Mouse (Mus musculus) heart, embryonic 12.5 days (tissue): ENCODE measurements around the gene Msantd4. TPM values are rescaled to one million over a fixed set of nuclear protein-coding genes. Genes with fewer than 3 reads are reported as not detected.
"Not testable (repeated sequence)": the region's sequence is repeated elsewhere in the genome, so short reads cannot be mapped to it uniquely, and the experiment has no call there.

Source experiments
- ATAC-seq: fragments of 200-750 bp; cut with Nextera tagmentation; 2 replicates; pipeline ENCODE4 v1.8.0; 2017; ENCODE audit warnings: moderate TSS enrichment, moderate library complexity; ENCODE audit not compliant: insufficient number of reproducible peaks, low FRiP score
- H3K27ac ChIP-seq: fragments of 300-500 bp; sonication (generic); 2 replicates; pipeline ENCODE4 v1.5.1; 2016; ENCODE audit warnings: mild to moderate bottlenecking, moderate library complexity; ENCODE audit not compliant: poor library complexity, severe bottlenecking
- H3K27me3 ChIP-seq: fragments of 300-500 bp; sonication (generic); replicated peaks from 2 replicates; pipeline ENCODE4 v1.6.1; 2016; ENCODE audit warnings: mild to moderate bottlenecking, moderate library complexity
- H3K36me3 ChIP-seq: fragments of 300-500 bp; sonication (generic); 2 replicates; pipeline ENCODE4 v1.6.1; 2016; ENCODE audit warnings: mild to moderate bottlenecking, moderate library complexity
- H3K4me1 ChIP-seq: fragments of 300-500 bp; sonication (generic); replicated peaks from 2 replicates; pipeline ENCODE4 v1.6.1; 2016; ENCODE audit warnings: mild to moderate bottlenecking
- H3K4me2 ChIP-seq: fragments of 300-500 bp; sonication (generic); 2 replicates; pipeline ENCODE4 v1.6.1; 2016; ENCODE audit warnings: mild to moderate bottlenecking, moderate library complexity
- H3K4me3 ChIP-seq: fragments of 300-500 bp; sonication (generic); 2 replicates; pipeline ENCODE4 v1.5.1; 2016; ENCODE audit warnings: mild to moderate bottlenecking
- H3K9ac ChIP-seq: fragments of 300-500 bp; sonication (generic); 2 replicates; pipeline ENCODE4 v1.6.1; 2016; ENCODE audit warnings: mild to moderate bottlenecking, moderate library complexity
- H3K9me3 ChIP-seq: fragments of 300-500 bp; sonication (generic); replicated peaks from 2 replicates; pipeline ENCODE4 v1.6.1; 2016; ENCODE audit warnings: mild to moderate bottlenecking, moderate library complexity
- WGBS: fragments of 180-500 bp; shearing (Covaris S2); methylation state at CpG from one replicate; pipeline ENCODE4 v1.1.7; 2016; 5-methylcytosine and 5-hydroxymethylcytosine counted together
- microRNA-seq: library from miRNA; unstranded; fragments of <30 nt; microRNA quantifications from one replicate; pipeline ENCODE4, GENCODE M21; 2017
- polyA plus RNA-seq: library from polyadenylated mRNA; unstranded; fragments of >200 nt; fragmentation: Nextera tagmentation; extraction: Ambion mirVana; gene quantifications from 2 replicates; pipeline ENCODE4 v1.2.1, GENCODE M21; 2016

Gene Msantd4
- polyA plus RNA-seq = 39.1 and 40.0 TPM in 2 replicates

- Histone ChIP-seq H3K9me3 (no peaks in the 10 kb centered on the region), H3K4me1 (peaks cover 4% of the 10 kb centered on the region), H3K4me2 (peak within 1 kb of the TSS; percentile 67), H3K36me3 (peaks cover 4% of the 10 kb centered on the region; the same call in 1 of the 2 replicates), H3K4me3 (peak within 1 kb of the TSS; percentile 98), H3K27me3 (no peaks in the 10 kb centered on the region), H3K9ac (peak within 1 kb of the TSS; percentile 88), H3K27ac (peak within 1 kb of the TSS; percentile 83)
- ATAC-seq = peak; percentile 100
- WGBS = 3% methylated on average over 31 of the region's 31 CpGs
Measured at GRCm38 (mm10) chr9:4375828-4376639, at the start of gene Msantd4. Gene Msantd4 (plus strand): TSS chr9:4376562.

GRCm38 (mm10) chr9:4353163-4353562 lies 23.2 kb upstream of the Msantd4 start:
- 69% methylated on average over 1 of the region's 1 CpGs for WGBS
- Histone ChIP-seq H3K4me2 (no peak overlapping the region), H3K4me3 (no peak overlapping the region), H3K27ac (no peak overlapping the region), H3K27me3 (no peaks in the 10 kb centered on the region), H3K4me1 (no peaks in the 10 kb centered on the region), H3K9ac (no peak overlapping the region), H3K9me3 (no peaks in the 10 kb centered on the region), H3K36me3 (no peaks in the 10 kb centered on the region)
- ATAC-seq = no peak

- peak overlapping the region; percentile 88 for H3K9ac ChIP-seq
- peak overlapping the region; percentile 98 for H3K4me3 ChIP-seq
- peak overlapping the region; percentile 67 for H3K4me2 ChIP-seq
- H3K27me3 ChIP-seq = no peaks in the 10 kb centered on the region
- WGBS = under 1% methylated on average over 15 of the region's 15 CpGs
- ATAC-seq = peak; percentile 63
- peak overlapping the region; percentile 83 for H3K27ac ChIP-seq
- H3K9me3 ChIP-seq = no peaks in the 10 kb centered on the region
- peaks cover 4% of the 10 kb centered on the region; the same call in 1 of the 2 replicates for H3K36me3 ChIP-seq
- H3K4me1 ChIP-seq = peaks cover 6% of the 10 kb centered on the region
Measured at GRCm38 (mm10) chr9:4376640-4377120, 318 bp downstream of the Msantd4 start.

- H3K4me3 ChIP-seq, H3K27me3 ChIP-seq, H3K4me1 ChIP-seq, H3K4me2 ChIP-seq, H3K9ac ChIP-seq, H3K27ac ChIP-seq, H3K36me3 ChIP-seq, ATAC-seq: not testable (repeated sequence)
- 80% methylated on average over 11 of the region's 11 CpGs for WGBS
- H3K9me3 ChIP-seq = peaks cover 12% of the 10 kb centered on the region
Measured at GRCm38 (mm10) chr9:4400801-4401200, 24.4 kb downstream of the Msantd4 start.

Small RNAs within 50 kb of the gene (microRNA-seq; reads per million reads assigned to microRNA genes)
- gene Gm23992 = not detected

Other genes starting within 250 kb of the Msantd4 start
- gene Aasdhppt, start 67.1 kb upstream of the Msantd4 start, polyA plus RNA-seq = 29.7 and 30.6 TPM in 2 replicates
- gene Kbtbd3, start 66.7 kb upstream of the Msantd4 start, polyA plus RNA-seq = 8.8 and 8.9 TPM in 2 replicates